Mouse (Mus musculus) adrenal gland (tissue): ENCODE data around the gene Aes.

ENCODE experiments used
- intact Hi-C: fragments of 180-260 bp; cut with DNase I; formaldehyde crosslinking; loops from one replicate; pipeline ENCODE4 v1.15.1; 2025

The Aes gene

GRCm38 (mm10) chr10:81595599-81595998, 36.3 kb downstream of the Aes start:
- intact Hi-C loops, result no loop called here

DNA sequence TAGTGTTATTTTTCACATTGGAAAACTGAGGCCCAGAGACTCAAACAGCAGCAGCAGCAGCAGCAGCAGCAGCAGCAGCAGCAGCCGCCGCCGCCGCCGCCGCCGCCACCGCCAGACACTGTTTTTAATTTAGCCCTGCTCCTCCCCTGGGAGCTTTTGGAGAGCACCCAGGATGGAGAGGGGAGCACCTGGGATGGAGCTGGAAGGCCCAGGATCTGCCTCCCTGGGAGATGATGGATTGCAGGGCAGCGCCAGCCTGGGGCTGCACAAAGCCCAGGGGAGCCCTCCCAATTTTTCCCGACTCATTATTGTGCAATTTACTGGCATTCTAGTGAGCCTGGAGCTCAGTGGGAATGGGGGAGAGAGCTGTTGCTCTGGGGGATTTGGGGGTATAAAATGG, 37.3 kb downstream of the Aes start:
- intact Hi-C loops, result no loop called here

DNA sequence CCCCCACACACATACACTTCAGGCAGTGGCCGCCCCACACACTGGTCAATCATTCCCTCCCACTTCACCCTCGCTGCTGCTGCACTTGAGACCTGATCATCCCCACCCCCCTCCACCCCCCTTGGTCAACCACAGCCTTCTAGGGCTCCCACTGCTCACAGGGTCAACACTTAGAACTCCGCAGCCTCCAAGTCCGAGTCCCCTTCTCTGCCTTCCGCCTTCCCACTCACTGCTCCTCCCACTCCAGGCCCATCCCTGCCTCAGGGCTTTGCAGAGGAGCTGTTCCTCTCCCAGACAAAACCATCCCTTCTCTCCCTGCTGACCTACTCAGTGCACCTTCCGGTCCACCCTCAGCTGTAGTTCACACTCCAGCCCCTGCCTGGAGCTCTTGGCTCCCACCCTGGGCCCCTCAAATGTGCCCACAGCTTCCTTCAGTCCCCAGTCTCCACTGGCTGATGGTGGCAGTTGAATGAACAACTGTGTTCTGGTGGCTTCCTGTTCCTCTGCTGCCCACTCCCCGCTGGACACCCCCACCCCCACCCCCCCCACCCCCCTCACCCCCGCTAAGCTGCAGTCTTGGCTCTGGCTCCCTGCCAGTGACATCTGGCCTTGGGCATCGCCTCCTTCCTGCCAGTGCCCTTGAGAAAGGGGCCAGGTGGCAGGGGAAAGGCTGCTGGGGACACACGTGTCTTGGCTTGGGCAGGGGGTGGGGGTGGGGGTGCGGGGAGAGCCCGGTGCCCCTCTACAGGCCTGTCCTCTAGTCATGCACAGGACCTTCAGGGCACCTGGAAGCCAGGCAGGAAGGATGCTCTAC, 38.1 kb downstream of the Aes start:
- intact Hi-C loops, result no loop called here

GRCm38 (mm10) chr10:81598342-81598741, 39.1 kb downstream of the Aes start:
- intact Hi-C loops, result no loop called here

DNA sequence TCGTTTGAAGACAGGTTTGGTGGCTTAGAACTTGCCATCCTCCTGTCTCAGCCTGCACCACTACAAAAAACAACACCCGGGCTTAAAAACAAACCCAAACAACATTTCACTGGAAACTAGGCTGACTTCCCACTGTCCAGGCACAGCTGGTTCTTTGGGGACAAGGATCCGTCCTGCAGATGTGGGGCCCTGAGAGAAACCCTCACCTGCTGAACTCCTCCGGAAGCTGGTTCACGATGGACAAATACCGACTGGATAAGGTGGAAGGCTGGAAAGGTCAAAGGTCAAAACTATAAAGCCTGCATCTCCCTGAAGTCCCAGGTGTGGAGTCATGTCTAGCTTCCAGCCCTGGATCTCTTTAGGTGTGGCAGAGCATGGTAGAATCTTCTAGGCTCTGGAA, 39.6 kb downstream of the Aes start:
- intact Hi-C loops, result no loop called here

DNA sequence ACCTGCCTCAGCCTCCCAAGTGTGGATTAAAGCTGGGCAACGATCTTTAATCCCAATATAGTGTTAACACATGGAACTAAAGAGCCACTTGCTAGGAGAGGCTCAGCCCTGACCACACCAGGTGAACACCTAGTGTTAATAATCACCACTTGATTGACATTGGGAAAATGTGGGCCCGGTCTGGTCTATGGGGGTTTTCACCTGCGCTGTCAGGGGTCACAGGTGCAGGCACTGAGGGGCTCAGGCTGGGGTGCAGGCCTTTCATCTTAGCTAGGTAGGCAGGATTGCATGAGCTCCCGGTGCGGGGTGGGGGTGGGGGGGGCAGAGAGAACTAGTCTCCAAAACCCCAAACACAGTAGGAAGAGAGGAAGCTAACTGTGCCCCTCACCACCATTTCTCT, 40.3 kb downstream of the Aes start:
- intact Hi-C loops, result no loop called here

- intact Hi-C loops, result no loop called here
Observed at GRCm38 (mm10) chr10:81600096-81600495, 40.8 kb downstream of the Aes start.

GRCm38 (mm10) chr10:81600738-81601203, 41.5 kb downstream of the Aes start, which contains the start of gene Tle6:
Tle6 (minus strand) TSS chr10:81601073.
- intact Hi-C loops, result no loop called here

DNA sequence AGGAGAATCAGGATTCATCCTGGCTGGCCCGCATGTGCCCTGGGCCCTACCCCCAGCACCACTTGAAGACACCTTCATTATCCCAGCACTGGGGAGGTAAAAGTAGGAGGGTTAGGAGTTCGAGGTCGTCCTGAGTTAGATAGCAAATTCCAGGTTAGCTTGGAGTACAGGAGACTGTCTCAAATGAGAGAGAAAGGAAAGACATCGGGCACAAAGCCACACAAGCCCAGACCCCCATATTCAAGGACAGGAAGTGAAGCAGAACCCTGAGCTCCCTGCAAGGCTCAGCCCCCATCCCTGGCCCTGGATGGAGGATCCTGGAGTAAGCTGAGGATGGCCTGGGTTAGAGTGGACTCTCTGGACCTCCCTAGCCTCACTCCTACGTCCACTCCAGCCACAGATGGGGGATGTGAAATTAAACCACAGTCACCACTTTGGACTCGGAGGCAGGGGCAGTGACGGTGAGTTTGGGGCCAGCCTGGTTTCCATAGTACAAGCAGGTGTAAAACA, 42.2 kb downstream of the Aes start:
- intact Hi-C loops, result no loop called here

GRCm38 (mm10) chr10:81602741-81603151, 43.5 kb downstream of the Aes start:
- intact Hi-C loops, result no loop called here

GRCm38 (mm10) chr10:81604019-81604967, 45.0 kb downstream of the Aes start:
- intact Hi-C loops, result loop anchor here (2.0 kb wide), 1 partner anchor 39 kb away; no protein-coding TSS in a partner anchor

DNA sequence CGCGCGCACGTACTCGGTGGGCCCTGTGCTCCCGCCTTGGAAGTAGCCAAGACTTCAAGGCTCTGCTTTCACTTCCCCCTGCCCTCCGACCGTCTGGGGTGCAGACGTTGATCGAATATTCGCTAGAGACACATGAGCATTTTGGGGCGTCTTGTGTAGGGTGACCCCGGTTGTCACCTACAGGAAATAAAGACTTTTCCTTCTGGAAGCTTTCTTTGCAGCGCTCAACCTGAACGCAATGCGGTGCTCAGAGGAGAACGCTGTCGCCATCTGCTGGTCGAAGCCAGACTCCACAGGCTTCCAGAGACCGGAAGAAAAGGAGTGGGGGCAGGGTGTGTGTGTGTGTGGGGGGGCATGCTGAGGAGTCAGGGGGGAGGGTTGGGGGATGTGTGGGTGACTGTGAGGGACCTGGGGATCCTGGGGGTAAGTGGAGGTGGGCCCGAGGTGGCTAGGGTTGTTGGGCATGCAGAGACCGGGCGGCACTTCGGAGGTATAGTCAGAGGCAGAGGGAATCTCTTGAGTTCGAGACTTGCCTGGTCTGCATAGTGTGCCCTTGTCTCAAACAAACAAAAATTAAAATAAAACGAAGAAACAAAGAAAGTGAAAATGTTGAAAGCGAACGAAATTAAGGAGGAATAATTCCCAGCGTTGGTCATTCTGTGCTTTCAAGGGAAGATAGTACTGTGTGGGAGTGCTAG, 45.8 kb downstream of the Aes start:
- intact Hi-C loops, result loop anchor here (2.0 kb wide), 1 partner anchor 40 kb away; no protein-coding TSS in a partner anchor

DNA sequence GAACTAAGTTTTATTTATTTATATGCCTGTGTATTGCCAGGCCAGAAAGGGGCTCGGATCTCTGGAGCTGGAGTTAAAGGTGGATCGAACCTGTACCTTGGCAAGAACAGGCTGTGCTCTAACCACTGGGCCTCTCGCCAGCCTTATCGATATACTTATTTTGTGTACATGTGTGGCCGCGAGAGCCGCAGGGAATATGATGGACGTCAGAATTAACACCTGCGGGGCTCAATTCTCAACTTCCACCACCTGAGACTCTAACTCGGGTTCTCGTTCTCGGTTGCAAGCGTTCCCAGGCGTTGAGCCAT, 46.3 kb downstream of the Aes start:
- intact Hi-C loops, result loop anchor here (2.0 kb wide), 1 partner anchor 41 kb away; no protein-coding TSS in a partner anchor

DNA sequence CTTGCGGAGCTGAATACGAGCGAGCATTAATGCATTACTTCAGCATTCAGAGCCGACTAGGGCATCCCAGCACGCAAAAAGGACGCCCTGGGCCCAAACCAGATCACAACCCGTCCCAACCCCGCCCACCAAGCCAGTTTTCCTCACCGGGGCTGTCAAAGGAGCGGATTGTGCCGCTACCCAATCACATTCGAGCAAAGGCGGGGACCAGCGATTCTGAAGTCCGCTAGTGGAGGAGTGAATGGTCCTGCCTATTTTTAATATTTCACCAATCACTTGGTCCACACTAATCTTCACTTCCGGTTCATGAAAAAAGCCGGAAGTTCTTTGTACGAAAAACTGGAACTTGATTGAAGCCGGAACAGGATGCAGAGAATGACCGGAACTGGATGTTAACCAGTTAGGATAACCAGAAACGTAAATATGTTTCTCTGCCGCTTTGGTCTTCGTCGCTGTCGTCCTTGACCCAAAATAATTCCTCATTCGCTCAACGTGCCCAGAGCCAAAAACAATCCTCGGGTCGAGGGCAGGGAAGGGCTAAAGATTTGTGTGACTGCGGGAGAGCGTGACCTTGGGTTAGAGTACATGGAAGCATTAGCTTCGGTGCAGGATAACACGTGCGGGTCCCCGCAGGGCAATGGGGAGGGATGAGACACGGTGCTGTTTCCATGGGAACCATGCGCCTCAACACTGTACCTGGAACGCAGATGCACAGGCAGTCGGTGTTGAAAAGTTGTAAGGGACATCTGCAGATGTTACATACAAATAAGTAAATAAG, 46.9 kb downstream of the Aes start, which contains the start of gene BC025920:
Gene BC025920, plus strand, starts transcription at position 297 of the 778 bp plus-strand sequence.
- intact Hi-C loops, result loop anchor here (2.0 kb wide), 1 partner anchor 41 kb away; no protein-coding TSS in a partner anchor

- intact Hi-C loops, result no loop called here
Observed at GRCm38 (mm10) chr10:81608308-81608707, 49.0 kb downstream of the Aes start.

- intact Hi-C loops, result no loop called here
Observed at GRCm38 (mm10) chr10:81612779-81613178, 53.5 kb downstream of the Aes start.

DNA sequence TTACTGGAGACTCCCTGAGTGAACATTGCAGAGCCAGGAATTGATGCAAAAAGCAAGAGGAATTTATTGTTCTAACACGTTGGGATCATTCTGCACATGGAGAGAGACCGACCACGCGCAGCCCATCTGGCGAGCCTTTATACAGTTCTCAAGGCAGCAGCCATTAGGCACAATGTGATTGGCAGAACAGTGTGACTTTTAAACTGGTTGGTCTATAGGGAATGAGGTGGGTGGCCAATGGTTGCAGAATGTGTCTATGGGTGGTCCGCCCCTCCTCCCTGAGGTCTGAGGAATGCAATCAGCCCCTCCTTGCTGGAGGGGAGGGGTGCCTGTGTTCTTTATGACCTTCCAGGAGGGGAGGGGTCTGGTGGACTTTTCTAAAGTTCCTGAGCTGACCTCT, 56.2 kb downstream of the Aes start:
- intact Hi-C loops, result no loop called here
